In genomic region chr8:107002532-107002931, GRCm38 (mm10) we compare ENCODE assay signal across 8 mouse cellular contexts. TPM values are rescaled to one million over a fixed set of nuclear protein-coding genes. Genes with fewer than 3 reads are reported as not detected.
DNase-seq lines count a peak whose midpoint lies in the region; ATAC-seq and TF ChIP-seq lines count a peak whose summit lies in the region.

No protein-coding gene starts in this region.

- H3K9ac ChIP-seq in kidney, postnatal 0 days (ENCODE audit: low read depth, low read length), result no peak overlapping the region

- peak; percentile 85 for DNase-seq in 416B (ENCODE audit: low read depth)
- peak; percentile 94 for DNase-seq in adrenal gland, postnatal 10 days
- DNase-seq in embryo, embryonic 9.5 days (ENCODE audit: extremely low spot score), result peak; percentile 76
- DNase-seq in heart, adult 8-10 months (ENCODE audit: low spot score), result peak; percentile 88
- DNase-seq in kidney, postnatal 0 days (ENCODE audit: low spot score), result peak; percentile 94
- DNase-seq in liver, result peak; percentile 81
- peak; percentile 34 to 76 for DNase-seq in monocyte, adult 2 months (ENCODE audit: low read depth in 1 of 2, low spot score in 2 of 2)
- peak; percentile 60 to 80 for DNase-seq in spleen, postnatal 14 days (ENCODE audit: low spot score in 2 of 2)

- no peaks in the 10 kb centered on the region for H3K27me3 ChIP-seq in kidney, postnatal 0 days (ENCODE audit: insufficient read depth, low read length)

- no peak overlapping the region for H3K4me3 ChIP-seq in kidney, postnatal 0 days (replicated peaks; ENCODE audit: low read depth, low read length)

- H3K36me3 ChIP-seq in kidney, postnatal 0 days (ENCODE audit: insufficient read depth, low read length), result 0 out of 2 replicates have a peak, but pooled peaks cover 12% of the 10 kb centered on the region

- no peaks in the 10 kb centered on the region for H3K4me1 ChIP-seq in kidney, postnatal 0 days (replicated peaks; ENCODE audit: insufficient read depth, low read length)

- peak; percentile 100 for TF ChIP-seq CTCF in kidney, postnatal 0 days (IDR thresholded peaks at IDR 0.05; ENCODE audit: low read depth)

- WGBS in kidney, postnatal 0 days, result 33% methylated on average over 5 of the region's 5 CpGs

- H3K4me2 ChIP-seq in kidney, postnatal 0 days (ENCODE audit: low read length), result no peak overlapping the region

- peak; percentile 85 for ATAC-seq in kidney, postnatal 0 days (replicated peaks; ENCODE audit: low FRiP score, low read depth)

- H3K9me3 ChIP-seq in kidney, postnatal 0 days (replicated peaks; ENCODE audit: low read length), result no peaks in the 10 kb centered on the region

- H3K27ac ChIP-seq in kidney, postnatal 0 days, result no peak overlapping the region

RNA-seq across cellular contexts. Expression of gene Vps4a, which starts 28.5 kb away (rescaled TPM):
- total RNA-seq in adrenal gland, postnatal 10 days (2021), result 10 to 100 TPM; 54.5 to 55.5 TPM
- total RNA-seq in heart, adult 8-10 months (2022), result 10 to 100 TPM; 59.7 to 67.1 (median 62.5) TPM
- polyA plus RNA-seq in kidney, postnatal 0 days (2015; fragmentation: Nextera tagmentation; extraction: Ambion mirVana), result 59.6 and 65.2 TPM in 2 replicates

RNA-seq across cellular contexts. Expression of gene Pdf, which starts 45.9 kb away (rescaled TPM):
- total RNA-seq in adrenal gland, postnatal 10 days (2021), result 10 to 100 TPM; 36.4 to 42.2 TPM
- total RNA-seq in heart, adult 8-10 months (2022), result 10 to 100 TPM; 67.1 to 76.1 (median 74.4) TPM
- polyA plus RNA-seq in kidney, postnatal 0 days (2015; fragmentation: Nextera tagmentation; extraction: Ambion mirVana), result 49.3 and 51.6 TPM in 2 replicates

RNA-seq across cellular contexts. Expression of gene Cog8, which starts 54.0 kb away (rescaled TPM):
- 10 to 100 TPM; 24.2 to 26.6 TPM for total RNA-seq in adrenal gland, postnatal 10 days (2021)
- total RNA-seq in heart, adult 8-10 months (2022), result 10 to 100 TPM; 16.4 to 20.2 (median 17.7) TPM
- 32.3 and 33.1 TPM in 2 replicates for polyA plus RNA-seq in kidney, postnatal 0 days (2015; fragmentation: Nextera tagmentation; extraction: Ambion mirVana)

RNA-seq across cellular contexts. Expression of gene Nip7, which starts 54.1 kb away (rescaled TPM):
- total RNA-seq in adrenal gland, postnatal 10 days (2021), result 10 to 100 TPM; 32.9 to 48.6 TPM
- total RNA-seq in heart, adult 8-10 months (2022), result 10 to 100 TPM; 24.8 to 28.1 (median 26.1) TPM
- 79.3 and 80.7 TPM in 2 replicates for polyA plus RNA-seq in kidney, postnatal 0 days (2015; fragmentation: Nextera tagmentation; extraction: Ambion mirVana)
